Mouse (Mus musculus): Measurements from ENCODE around the gene Tpsb2. TPM values are rescaled to one million over a fixed set of nuclear protein-coding genes. Genes with fewer than 3 reads are reported as not detected.

Gene Tpsb2
- 1 to 10 TPM; 5.2 to 5.7 TPM for total RNA-seq (2021)
- long read RNA-seq, experiment 1, transcript Tpsb2-203 (6 exons, 1,118 nt): major isoform, 6 of 6 reads
- long read RNA-seq, experiment 1, partial matches to known transcripts: 0 of 6 reads
- long read RNA-seq, experiment 1, other reads (novel, unspliced or antisense): 0 of 6 reads
- long read RNA-seq, experiment 2, transcript Tpsb2-203 (6 exons, 1,118 nt): major isoform, 5 of 6 reads
- long read RNA-seq, experiment 2, partial matches to known transcripts: 0 of 6 reads
- long read RNA-seq, experiment 2, other reads (novel, unspliced or antisense): 1 of 6 reads

DNA sequence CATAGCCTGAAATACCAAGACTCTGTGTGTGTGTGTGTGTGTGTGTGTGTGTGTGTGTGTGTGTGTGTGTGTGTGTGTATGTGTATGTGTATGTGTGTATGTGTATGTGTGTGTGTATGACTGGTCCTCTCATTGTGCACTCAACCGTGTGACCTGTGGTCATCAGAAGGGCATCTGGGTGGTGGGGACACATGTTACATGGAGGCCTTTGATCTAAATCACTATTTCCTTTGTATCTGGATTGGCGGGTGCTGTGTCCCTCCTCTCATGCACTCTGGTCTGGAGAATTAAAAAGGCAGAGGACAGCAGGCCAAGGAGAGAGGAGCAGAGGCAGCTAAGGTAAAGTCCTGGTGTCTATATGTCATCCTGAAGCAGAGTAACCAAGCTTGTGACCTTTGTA lies at the start of gene Tpsb2:
Gene Tpsb2 (plus strand): TSS at position 301 of the 400 bp plus-strand sequence.
- no peak for DNase-seq
- intact Hi-C loops (cut with DNase I): no loop called here

DNA sequence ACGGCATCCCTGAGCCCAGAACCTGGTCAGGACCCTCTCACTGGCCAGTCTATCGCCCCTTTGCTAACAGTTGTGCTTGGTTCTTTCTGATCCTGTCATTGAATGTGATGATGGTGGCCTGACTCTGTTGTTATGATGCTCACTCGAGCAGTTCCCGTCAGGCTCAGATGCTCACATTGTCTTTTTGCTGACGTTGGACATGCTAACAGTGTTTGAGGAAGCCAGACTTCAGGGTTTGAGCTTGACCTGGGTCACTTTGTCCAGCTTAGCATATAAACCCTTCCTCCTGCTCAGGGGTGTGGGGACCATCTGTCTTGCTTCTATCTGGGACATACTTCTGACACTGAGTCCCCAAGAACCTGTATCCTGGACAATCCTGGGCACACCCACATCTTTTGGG lies 47.8 kb upstream of the Tpsb2 start, which contains the start of gene Prss29:
Gene Prss29 (plus strand): TSS at position 301 of the 400 bp plus-strand sequence.
- DNase-seq: no peak
- intact Hi-C loops (cut with DNase I): no loop called here

DNA sequence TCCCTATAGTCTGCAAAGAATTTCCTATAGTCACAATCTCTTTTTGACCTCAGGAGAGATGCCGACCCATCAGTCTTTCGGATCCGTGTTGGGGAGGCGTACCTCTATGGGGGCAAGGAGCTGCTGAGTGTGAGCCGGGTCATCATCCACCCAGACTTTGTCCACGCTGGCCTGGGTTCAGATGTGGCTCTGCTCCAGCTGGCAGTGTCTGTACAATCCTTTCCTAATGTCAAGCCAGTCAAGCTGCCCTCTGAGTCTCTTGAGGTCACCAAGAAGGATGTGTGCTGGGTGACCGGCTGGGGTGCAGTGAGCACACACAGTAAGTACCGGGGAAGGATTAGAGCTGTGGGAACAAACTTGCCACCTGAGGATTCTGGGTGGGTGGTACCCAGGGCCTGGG lies 45.3 kb upstream of the Tpsb2 start:
- no peak for DNase-seq
- intact Hi-C loops (cut with DNase I): no loop called here

DNA sequence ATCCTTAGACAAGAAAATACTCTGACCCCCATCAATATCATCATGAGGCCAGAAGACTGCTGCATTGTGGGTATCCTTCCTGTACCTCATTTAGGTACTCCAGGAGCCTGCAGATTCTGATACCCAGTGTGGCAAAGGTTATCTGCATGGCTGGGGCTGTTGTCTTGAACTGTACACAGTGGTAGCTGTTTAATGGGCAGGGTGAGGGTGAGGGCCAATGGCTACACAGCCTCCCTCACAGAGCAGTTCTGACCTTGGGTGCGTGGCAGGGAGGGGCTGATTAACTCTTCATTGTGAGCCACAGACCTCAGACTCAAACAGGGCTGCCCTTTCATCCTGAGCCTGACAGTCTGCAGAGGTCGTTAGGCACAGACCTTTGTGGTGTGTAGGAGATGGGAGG lies 43.2 kb upstream of the Tpsb2 start:
- intact Hi-C loops (cut with DNase I): no loop called here
- no peak for DNase-seq

DNA sequence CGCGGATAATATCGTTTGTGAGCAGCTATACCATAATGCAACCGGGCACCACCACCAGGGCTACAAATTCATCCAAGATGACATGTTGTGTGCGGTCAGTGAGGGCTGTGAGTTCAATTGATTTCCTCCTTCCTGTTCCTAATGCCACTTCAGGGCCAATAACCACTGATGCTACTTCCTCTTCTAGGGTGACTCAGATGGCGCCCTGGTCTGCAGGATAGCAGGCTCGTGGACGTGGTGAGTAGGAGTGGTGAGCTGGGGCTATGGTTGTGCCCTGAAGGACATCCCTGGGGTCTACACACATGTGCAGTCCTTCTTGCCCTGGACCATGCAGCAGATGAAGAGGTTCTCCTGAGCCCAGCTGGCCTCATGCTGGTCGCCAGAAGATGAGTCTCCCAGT lies 33.8 kb upstream of the Tpsb2 start:
- intact Hi-C loops (cut with DNase I): no loop called here

DNA sequence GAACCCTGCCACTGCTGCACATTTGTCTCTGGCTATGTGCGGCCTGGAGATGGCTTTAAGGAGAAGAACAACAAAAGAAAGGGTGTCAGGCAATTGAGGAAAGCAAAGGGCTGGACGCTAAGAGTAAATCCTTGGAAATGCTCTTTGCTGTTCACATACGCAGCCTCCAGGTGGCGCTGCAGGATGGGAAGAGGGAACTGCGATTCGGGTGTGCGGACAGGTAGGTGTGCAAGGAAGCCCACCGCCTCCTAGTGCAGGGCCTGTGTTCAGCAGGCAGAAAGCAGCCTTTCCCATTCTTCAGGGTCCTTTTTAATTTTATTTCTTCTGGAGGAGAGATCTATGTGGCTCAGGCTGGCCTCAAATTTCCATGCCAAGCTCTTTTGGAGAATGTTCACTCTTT lies 32.2 kb upstream of the Tpsb2 start:
- intact Hi-C loops (cut with DNase I): loop anchor here (1.0 to 2.0 kb wide), 2 partner anchors 29 to 137 kb away; no protein-coding TSS in a partner anchor
- peak; percentile 46 to 70 for DNase-seq

More for the DNA sequence above, 33.8 kb upstream of the Tpsb2 start:
- no peak for DNase-seq

DNA sequence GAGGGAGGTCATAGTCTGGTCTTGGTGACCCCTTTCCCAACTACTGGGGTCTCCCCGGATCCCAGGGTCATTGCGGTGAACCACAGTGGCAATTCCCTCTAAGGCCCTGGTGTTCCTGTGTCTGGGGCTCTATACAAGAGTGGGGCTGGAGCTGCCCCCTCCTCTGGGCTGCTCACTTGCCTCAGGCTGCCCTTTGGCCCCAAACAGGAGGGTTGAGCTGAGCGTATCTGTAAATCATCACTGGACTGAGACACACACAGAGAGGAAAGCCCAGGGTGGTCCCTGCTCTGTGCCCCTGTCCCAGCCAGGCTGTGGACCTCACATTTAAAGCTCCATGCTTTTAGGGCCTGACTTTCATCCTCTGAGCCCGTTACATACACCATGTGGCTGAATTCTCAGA lies 27.9 kb upstream of the Tpsb2 start:
- no peak for DNase-seq
- intact Hi-C loops (cut with DNase I): no loop called here

DNA sequence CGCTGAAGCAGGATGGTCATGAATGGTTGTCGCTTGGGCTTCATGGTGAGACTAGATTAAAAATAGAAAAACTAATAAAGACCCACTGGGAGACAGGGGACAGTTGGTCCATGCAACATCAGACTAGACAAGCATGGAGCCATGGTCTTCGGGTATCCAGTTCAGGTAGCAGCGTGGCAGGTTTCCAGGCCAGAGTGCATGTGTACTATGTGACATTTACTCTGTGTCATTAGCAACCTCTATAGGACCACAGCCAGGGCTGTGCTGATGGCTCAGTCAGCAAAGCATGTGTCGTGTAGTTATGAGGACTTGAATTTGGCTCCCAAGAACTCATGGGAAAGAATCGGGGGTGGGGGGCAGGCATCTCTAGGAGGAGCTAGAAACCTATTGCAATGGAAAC lies 26.1 kb upstream of the Tpsb2 start:
- intact Hi-C loops (cut with DNase I): no loop called here
- DNase-seq: no peak

DNA sequence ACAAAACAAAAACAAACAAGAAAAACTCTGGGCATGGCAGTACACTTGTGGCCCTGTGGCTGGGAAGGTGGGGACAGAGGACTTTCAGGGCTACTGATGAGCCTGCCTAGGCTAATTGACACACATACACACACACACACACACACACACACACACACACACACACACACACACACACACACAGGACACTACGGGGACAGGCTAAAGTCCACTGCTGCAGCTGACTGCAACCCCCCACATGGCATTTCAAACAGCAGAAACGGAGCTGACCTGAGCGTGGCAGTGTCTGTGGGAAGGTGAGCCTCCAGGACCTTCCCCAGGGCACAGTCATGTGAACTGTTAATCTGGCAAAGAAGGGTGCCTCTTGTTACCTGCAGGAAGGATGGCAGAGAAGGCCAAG lies 24.6 kb upstream of the Tpsb2 start:
- intact Hi-C loops (cut with DNase I): no loop called here
- DNase-seq: no peak

DNA sequence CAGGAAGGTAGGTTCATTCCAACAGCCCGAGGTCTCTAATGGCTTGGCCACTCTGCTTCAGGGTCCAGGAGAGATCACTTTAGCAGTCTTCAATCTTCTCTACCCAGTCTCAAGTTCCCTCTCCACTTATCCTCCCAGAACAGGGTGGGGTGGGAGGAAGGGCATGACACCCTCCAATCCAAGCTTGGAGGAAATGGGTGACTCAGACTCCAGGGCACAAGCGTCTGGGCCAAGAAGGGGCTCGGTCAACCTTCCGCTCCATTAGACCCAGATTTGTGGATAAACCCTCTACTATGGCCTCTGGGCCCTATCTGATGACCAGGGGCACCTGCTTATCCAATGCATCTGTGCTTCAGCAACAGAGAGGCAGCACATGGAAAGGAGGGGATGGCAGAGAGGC lies 20.6 kb upstream of the Tpsb2 start, which contains the start of gene Tpsab1:
Gene Tpsab1 (minus strand): TSS at position 101 of the 400 bp plus-strand sequence.
- intact Hi-C loops (cut with DNase I): no loop called here
- no peak for DNase-seq

DNA sequence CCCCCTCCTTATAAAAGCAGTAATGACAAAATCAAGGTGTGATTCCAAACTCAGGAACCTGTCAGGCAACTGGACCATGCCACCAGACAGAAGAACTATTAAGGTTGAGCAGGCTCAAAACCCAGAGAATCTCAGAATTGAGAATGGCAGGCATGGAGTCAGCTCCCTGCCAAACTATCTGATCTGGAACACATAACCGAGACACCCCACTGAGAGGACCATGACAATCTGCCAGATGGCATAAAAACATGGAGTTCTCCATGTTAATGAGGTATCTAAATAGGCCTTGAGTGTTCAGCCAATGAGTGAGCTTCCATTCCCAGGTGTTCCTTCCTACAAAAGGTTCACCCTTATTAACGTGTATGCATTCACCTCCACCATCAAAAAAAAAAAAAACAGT lies 4.8 kb upstream of the Tpsb2 start:
- no peak for DNase-seq
- intact Hi-C loops (cut with DNase I): no loop called here

DNA sequence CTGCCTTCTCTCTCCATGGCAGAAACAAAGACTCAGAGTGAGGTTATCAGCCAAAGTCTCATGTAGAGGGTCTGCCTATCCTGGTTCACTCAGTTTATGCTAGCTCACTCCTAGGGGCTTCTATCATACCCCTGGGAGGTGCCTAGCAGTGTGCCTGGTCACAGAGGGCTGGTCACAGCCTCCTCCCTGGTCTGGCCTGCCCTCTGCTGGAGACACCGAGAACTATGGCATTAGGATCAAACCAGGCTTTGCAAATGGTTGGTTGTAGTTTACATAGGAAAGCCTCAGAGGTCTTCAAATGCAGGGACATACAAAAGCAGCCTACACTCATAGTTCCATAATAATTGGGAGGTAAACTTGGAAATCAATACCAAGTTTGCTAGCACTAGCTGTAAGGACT lies 2.4 kb upstream of the Tpsb2 start:
- intact Hi-C loops (cut with DNase I): loop anchor here (1.0 kb wide), 1 partner anchor 29 kb away; no protein-coding TSS in a partner anchor
- DNase-seq: peak; percentile 44 to 60

DNA sequence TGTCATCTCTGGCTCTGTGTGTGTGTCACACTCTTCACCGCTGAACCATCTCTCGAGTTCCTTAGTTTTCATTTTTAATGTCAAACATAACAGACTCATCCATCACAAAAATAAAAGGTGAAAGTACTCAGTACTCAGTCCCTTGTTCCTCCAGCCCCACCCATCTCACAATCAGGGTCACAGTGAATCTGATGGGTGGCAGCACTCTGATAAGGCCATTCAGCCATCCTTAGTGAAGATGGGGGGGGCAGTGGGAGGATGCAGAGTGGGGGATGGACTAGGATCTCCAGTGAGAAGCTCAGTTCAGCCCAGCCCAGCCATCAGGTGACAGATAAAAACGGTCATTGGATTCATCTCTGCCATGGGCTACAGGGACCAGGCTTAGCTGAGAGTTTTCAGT lies 2.9 kb downstream of the Tpsb2 start, which contains the start of gene Tpsg1:
Gene Tpsg1 (plus strand): TSS at position 301 of the 400 bp plus-strand sequence.
- intact Hi-C loops (cut with DNase I): no loop called here
- no peak for DNase-seq

DNA sequence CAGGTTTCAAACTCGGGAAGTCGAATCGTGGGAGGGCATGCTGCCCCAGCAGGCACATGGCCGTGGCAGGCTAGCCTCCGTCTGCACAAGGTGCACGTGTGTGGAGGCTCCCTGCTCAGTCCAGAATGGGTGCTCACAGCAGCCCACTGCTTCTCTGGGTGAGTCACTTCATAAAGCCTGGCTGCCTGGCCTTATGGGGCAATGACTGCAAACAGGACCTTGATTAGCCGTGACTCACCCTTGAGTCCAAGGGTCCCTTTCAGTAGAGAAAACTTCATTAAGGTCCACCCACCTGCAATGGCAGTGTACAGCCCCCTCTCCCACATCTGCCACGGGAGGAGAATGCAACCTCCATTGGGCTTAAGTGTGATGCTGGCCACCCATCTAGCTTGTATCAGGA lies 6.4 kb downstream of the Tpsb2 start:
- no peak for DNase-seq
- intact Hi-C loops (cut with DNase I): no loop called here

DNA sequence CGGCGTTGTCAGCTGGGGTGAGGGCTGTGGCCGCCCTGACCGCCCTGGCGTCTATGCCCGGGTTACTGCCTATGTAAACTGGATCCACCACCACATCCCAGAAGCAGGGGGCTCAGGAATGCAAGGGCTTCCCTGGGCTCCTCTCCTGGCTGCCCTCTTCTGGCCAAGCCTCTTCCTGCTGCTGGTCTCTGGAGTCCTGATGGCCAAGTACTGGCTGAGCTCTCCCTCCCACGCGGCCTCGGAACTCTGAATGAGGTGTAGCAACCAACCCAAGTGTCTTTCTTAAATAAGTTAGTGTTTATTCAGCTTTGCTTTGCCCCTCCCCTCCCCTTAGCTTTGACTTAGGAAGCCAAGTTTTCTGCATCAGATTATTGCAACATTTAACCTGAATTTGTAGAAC lies 7.9 kb downstream of the Tpsb2 start:
- intact Hi-C loops (cut with DNase I): no loop called here
- DNase-seq: peak in 1 of 2 experiments; percentile 21

DNA sequence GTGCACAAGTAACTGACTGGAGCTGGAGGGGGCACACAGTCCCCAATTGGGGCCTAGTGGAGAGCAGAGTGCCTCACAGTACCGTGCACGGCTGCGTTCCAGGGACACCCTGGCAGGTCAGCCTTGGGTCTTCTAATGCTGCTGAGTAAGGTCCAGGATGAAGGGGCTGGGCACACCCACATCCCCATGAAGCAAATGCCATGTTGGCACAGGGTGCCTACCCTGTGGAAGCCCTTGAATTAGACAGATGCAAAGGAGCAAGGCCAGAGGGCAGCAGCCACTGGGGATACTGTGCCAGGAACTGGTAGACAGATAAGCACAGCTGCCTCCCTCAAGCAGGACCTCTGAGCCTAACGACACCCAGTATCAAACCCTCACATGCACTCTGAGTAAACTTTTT lies 28.4 kb downstream of the Tpsb2 start:
- intact Hi-C loops (cut with DNase I): no loop called here
- no peak for DNase-seq

DNA sequence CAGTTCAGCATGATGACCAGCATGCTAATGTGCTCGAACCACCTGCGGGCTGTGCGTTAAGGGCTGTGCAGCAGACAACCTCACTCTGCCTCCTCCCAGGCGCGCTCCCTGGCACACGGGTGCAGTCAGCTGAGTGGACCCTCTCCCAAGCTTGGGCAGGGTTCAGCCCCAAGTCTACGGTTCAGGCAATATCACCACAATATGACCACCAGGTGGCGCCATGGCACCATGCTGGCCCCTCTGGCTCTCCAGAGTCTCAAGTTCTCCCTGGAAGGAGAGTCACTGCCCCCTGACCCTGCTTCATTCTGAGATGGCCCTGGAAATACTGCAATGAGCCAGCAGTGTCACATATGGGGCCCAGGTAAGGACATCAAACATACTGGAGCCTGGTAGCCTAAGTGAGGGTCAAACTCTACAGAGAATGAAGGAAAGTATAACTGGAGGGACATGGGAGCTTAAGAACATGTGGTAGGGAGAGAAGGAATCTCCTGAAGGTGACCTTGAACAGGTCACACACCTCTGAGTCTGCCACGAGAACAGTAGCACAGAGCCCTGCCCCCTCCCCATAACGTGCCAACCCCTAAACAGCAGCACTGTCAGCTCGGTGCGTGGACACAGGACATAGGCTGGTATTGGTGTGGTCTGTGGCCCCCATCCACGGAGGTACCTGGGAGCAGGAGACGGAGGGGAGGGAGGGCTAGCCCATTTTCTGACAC lies 31.9 kb downstream of the Tpsb2 start:
- intact Hi-C loops (cut with DNase I): loop anchor here (1.0 to 5.0 kb wide), 3 partner anchors 34 to 299 kb away; partner anchors contain the start of gene Cacna1h

DNA sequence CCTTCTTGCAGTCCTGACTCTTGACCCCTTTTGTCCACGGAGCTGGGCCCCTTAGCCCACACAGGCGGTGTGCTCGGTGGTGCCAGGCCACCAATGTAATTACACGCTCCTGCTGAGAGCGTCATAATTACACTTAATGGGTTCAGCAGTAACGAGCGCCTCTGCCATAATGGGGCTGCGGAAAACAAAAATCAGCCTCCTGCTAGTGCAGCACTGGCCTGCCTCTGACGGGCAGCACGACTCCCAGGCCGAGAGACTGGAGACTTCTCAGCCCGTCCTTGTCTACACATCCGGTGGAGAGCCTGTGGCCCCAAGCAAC lies 32.4 kb downstream of the Tpsb2 start:
- intact Hi-C loops (cut with DNase I): loop anchor here (5.0 kb wide), 2 partner anchors 34 to 299 kb away; partner anchors contain the start of gene Cacna1h
- no peak for DNase-seq

More for the DNA sequence above, 31.9 kb downstream of the Tpsb2 start:
- DNase-seq: peak; percentile 82 to 88

DNA sequence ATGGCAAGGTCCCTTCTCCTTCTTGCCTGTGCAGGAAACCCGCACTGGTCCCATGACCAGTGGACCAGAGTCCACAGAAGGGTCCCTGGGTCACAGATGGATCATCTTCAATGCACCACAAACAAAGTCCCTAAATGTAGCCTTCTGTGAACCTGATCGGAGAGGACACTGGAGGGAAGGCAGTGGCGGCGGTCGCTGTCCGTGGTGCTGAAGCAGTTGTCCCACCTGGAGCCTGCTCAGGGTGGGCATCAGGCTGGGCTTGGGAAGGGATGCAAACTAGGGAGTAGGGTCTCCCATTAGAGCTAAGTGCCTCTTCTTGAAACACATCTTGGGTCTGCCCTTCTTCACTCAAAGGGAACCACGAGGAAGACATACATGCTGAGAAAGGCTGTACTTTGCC lies 34.3 kb downstream of the Tpsb2 start:
- intact Hi-C loops (cut with DNase I): no loop called here

DNA sequence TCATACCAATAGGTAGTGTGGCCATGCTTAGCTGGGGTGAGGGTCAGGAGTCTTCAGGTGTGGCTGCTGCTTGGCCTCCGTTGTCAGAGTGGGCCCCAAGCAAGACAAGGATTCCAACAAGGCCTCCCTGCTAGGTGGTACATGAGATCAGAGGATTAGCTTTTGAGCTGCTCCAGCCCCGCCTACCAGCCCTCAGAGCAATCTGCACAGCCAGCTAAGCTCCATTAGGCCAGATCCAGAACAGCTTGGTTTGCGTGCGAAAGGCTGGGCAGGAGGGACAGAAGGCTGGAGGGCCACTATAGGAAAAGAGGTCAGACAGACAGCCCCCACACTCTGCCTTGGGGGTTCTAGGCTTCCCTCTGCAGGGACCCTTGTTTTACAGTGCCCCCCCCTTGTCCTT lies 35.4 kb downstream of the Tpsb2 start:
- intact Hi-C loops (cut with DNase I): no loop called here
- no peak for DNase-seq

More for the DNA sequence above, 34.3 kb downstream of the Tpsb2 start:
- DNase-seq: peak; percentile 60 to 68

DNA sequence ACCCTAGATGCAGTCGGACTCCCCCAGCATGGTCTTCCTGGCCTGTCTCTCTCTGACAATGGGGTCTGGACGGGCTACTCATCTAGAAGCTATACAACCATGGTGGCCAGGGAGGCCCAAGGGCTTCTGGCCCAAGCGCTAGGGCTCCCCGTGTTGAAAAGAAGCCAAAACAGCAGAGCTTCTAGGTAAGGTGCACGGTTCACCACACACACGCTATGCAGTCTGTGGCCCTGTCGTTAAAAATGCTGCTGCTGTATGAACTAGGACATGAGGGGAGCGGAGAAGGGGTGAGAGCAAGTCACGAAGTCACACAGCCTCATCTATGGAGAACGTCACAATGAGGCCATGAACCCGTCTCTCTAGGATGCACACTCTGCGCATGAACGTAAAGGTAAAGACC lies 36.1 kb downstream of the Tpsb2 start:
- no peak for DNase-seq
- intact Hi-C loops (cut with DNase I): no loop called here

DNA sequence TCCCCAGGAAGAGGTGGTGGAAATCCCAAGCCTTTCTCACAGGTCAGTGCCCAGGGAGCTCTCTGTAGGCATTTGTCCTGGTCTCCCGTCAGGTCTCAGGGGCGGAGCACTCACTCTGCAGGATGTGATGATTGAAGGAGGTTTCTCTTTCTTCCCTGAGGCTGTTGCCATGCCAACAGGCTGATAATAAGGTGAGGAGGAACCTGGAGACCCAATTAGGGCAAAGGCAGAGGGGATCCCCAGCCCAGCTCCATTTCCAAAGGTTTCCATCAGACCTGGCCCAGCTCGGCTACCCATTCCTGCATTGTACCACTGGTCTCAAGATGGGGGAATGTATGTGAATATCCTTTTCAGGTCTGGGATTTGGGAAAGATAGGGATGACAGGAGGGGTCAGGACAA lies 38.1 kb downstream of the Tpsb2 start:
- DNase-seq: no peak
- intact Hi-C loops (cut with DNase I): no loop called here
